29 mouse cellular contexts compared by ENCODE assay signal in genomic region chr7:43511707-43512478, GRCm38 (mm10). TPM values are rescaled to one million over a fixed set of nuclear protein-coding genes. Genes with fewer than 3 reads are reported as not detected.
DNase-seq lines count a peak whose midpoint lies in the region; ATAC-seq lines count a peak whose summit lies in the region.
"Had no signal": no experiment of that assay in that cellular context is flagged by ENCODE, and none has a peak within 500 bp of the region (broad histone marks: within the 10 kb centered on the region; RNA-seq: fewer than 3 reads in every experiment).

No protein-coding gene starts in this region.

- no peaks in the 10 kb centered on the region for H3K4me1 ChIP-seq in heart, embryonic 10.5 days
- H3K4me1 ChIP-seq: embryonic facial prominence, embryonic 13.5 days; embryonic facial prominence, embryonic 15.5 days; forebrain, embryonic 10.5 days; forebrain, embryonic 12.5 days had no signal

- DNase-seq in heart, embryonic 10.5 days (ENCODE audit: low spot score): peak; percentile 33
- DNase-seq in heart, adult 8-10 months (ENCODE audit: low spot score): no peak
- DNase-seq in large intestine, adult 2 months (ENCODE audit: low read depth, low spot score): peak; percentile 7
- DNase-seq in right cerebral cortex, adult 2 months (ENCODE audit: low spot score in 2 of 2): no peak
- DNase-seq in kidney, adult 11 months: no peak
- no peak for DNase-seq in lung, adult 18-20 months
- DNase-seq: adrenal gland, adult 2 months; adrenal gland, postnatal 10 days; adrenal gland, postnatal 25 days; cerebellum, adult 11 months; cerebellum, adult 18-20 months; cerebellum, adult 9-10 months; cerebellum, postnatal 10 days; cerebellum, postnatal 25 days; embryo, embryonic 11 days had no signal

- H3K27me3 ChIP-seq in heart, embryonic 10.5 days (ENCODE audit: insufficient read depth, poor library complexity, severe bottlenecking): no peaks in the 10 kb centered on the region
- H3K27me3 ChIP-seq: embryonic facial prominence, embryonic 13.5 days; embryonic facial prominence, embryonic 15.5 days; forebrain, embryonic 12.5 days had no signal

- WGBS in heart, embryonic 10.5 days: 59% methylated on average over 4 of the region's 4 CpGs
- WGBS in large intestine, adult 2 months: 20% methylated on average over 4 of the region's 4 CpGs

- H3K4me3 ChIP-seq in heart, embryonic 10.5 days: no peak overlapping the region
- H3K4me3 ChIP-seq: embryonic facial prominence, embryonic 13.5 days; embryonic facial prominence, embryonic 15.5 days; erythroblast, embryonic 14.5 days; forebrain, embryonic 10.5 days; forebrain, embryonic 12.5 days had no signal

- H3K27ac ChIP-seq in heart, embryonic 10.5 days: no peak overlapping the region
- H3K27ac ChIP-seq: embryonic facial prominence, embryonic 13.5 days; embryonic facial prominence, embryonic 15.5 days; forebrain, embryonic 10.5 days; forebrain, embryonic 12.5 days had no signal

- no peaks in the 10 kb centered on the region for H3K9me3 ChIP-seq in heart, embryonic 10.5 days
- H3K9me3 ChIP-seq: embryonic facial prominence, embryonic 13.5 days; embryonic facial prominence, embryonic 15.5 days; forebrain, embryonic 10.5 days; forebrain, embryonic 12.5 days had no signal

- ATAC-seq in granulocyte monocyte progenitor cell, adult 5-6 weeks (replicated peaks; ENCODE audit: poor library complexity, severe bottlenecking): peak; percentile 78
- peak; percentile 57 for ATAC-seq in megakaryocyte progenitor cell, adult 5-6 weeks (replicated peaks; ENCODE audit: poor library complexity)
- ATAC-seq: forebrain, embryonic 14.5 days; forebrain, embryonic 16.5 days had no signal

- no peaks in the 10 kb centered on the region for H3K36me3 ChIP-seq in heart, embryonic 10.5 days
- H3K36me3 ChIP-seq: embryonic facial prominence, embryonic 13.5 days; embryonic facial prominence, embryonic 15.5 days; forebrain, embryonic 10.5 days; forebrain, embryonic 12.5 days had no signal

RNA-seq across cellular contexts. Expression of gene 4931406B18Rik, which starts 6.2 kb away (rescaled TPM):
- not detected in 2 replicates for polyA plus RNA-seq in heart, embryonic 10.5 days (2016; fragmentation: Nextera tagmentation; extraction: Ambion mirVana)
- total RNA-seq in heart, adult 8-10 months (2022): not detected
- total RNA-seq in granulocyte monocyte progenitor cell, adult 5-6 weeks (2014; fragmentation: Nextera tagmentation): not detected in 2 replicates
- not detected in 2 replicates for total RNA-seq in granulocyte monocyte progenitor cell, adult 5-6 weeks (2017)
- polyA plus RNA-seq in large intestine, adult 2 months (2012; rRNA removed): not detected in 2 replicates
- total RNA-seq in megakaryocyte progenitor cell, adult 5-6 weeks (2015): not detected in 2 replicates
- total RNA-seq in megakaryocyte progenitor cell, adult 5-6 weeks (2017): not detected in 2 replicates
- total RNA-seq: adrenal gland, adult 2 months; adrenal gland, postnatal 10 days; adrenal gland, postnatal 25 days; adrenal gland, postnatal 4 days; ES-E14; MEL had no signal
- polyA plus RNA-seq: adrenal gland, adult 2 months; C2C12; embryonic facial prominence, embryonic 11.5 days; embryonic facial prominence, embryonic 13.5 days; embryonic facial prominence, embryonic 15.5 days; erythroblast, embryonic 14.5 days; forebrain, embryonic 10.5 days; forebrain, embryonic 12.5 days; forebrain, embryonic 14.5 days; forebrain, embryonic 16.5 days had no signal

RNA-seq across cellular contexts. Expression of gene Iglon5, which starts 22.0 kb away (rescaled TPM):
- 0.20 TPM in 1 of 2 replicates, not detected in the other for polyA plus RNA-seq in heart, embryonic 10.5 days (2016; fragmentation: Nextera tagmentation; extraction: Ambion mirVana)
- under 1 TPM; 0.09 to 0.38 (median 0.24) TPM for total RNA-seq in heart, adult 8-10 months (2022)
- total RNA-seq in granulocyte monocyte progenitor cell, adult 5-6 weeks (2014; fragmentation: Nextera tagmentation): not detected in 2 replicates
- not detected in 2 replicates for total RNA-seq in granulocyte monocyte progenitor cell, adult 5-6 weeks (2017)
- 1.2 and 1.8 TPM in 2 replicates for polyA plus RNA-seq in large intestine, adult 2 months (2012; rRNA removed)
- total RNA-seq in megakaryocyte progenitor cell, adult 5-6 weeks (2015): not detected in 2 replicates
- total RNA-seq in megakaryocyte progenitor cell, adult 5-6 weeks (2017): not detected in 2 replicates
- total RNA-seq: MEL had no signal
- polyA plus RNA-seq: erythroblast, embryonic 14.5 days had no signal

RNA-seq across cellular contexts. Expression of gene Cd33, which starts 32.3 kb away (rescaled TPM):
- polyA plus RNA-seq in heart, embryonic 10.5 days (2016; fragmentation: Nextera tagmentation; extraction: Ambion mirVana): 0.34 and 0.37 TPM in 2 replicates
- 1 to 10 TPM; 1.6 to 3.1 (median 2.7) TPM for total RNA-seq in heart, adult 8-10 months (2022)
- 4.0 and 5.7 TPM in 2 replicates for total RNA-seq in granulocyte monocyte progenitor cell, adult 5-6 weeks (2014; fragmentation: Nextera tagmentation)
- total RNA-seq in granulocyte monocyte progenitor cell, adult 5-6 weeks (2017): 2.9 and 4.1 TPM in 2 replicates
- polyA plus RNA-seq in large intestine, adult 2 months (2012; rRNA removed): 2.2 and 5.0 TPM in 2 replicates
- 6.5 and 9.1 TPM in 2 replicates for total RNA-seq in megakaryocyte progenitor cell, adult 5-6 weeks (2015)
- total RNA-seq in megakaryocyte progenitor cell, adult 5-6 weeks (2017): 4.2 and 4.9 TPM in 2 replicates
- total RNA-seq: MEL had no signal
- polyA plus RNA-seq: erythroblast, embryonic 14.5 days had no signal

RNA-seq across cellular contexts. Expression of gene Vsig10l, which starts 48.9 kb away (rescaled TPM):
- 1.4 and 1.5 TPM in 2 replicates for polyA plus RNA-seq in heart, embryonic 10.5 days (2016; fragmentation: Nextera tagmentation; extraction: Ambion mirVana)
- total RNA-seq in heart, adult 8-10 months (2022): 1 to 10 TPM in 2 of 4 experiments, under 1 TPM in 2; 0.71 to 4.4 (median 1.6) TPM
- total RNA-seq in granulocyte monocyte progenitor cell, adult 5-6 weeks (2014; fragmentation: Nextera tagmentation): 5.9 and 10.4 TPM in 2 replicates
- total RNA-seq in granulocyte monocyte progenitor cell, adult 5-6 weeks (2017): 4.3 and 4.4 TPM in 2 replicates
- polyA plus RNA-seq in large intestine, adult 2 months (2012; rRNA removed): 2.0 and 2.2 TPM in 2 replicates
- total RNA-seq in megakaryocyte progenitor cell, adult 5-6 weeks (2015): 6.4 and 6.5 TPM in 2 replicates
- total RNA-seq in megakaryocyte progenitor cell, adult 5-6 weeks (2017): 4.6 and 6.1 TPM in 2 replicates

RNA-seq across cellular contexts. Expression of gene Zfp658, which starts 50.2 kb away (rescaled TPM):
- 1.4 and 2.1 TPM in 2 replicates for polyA plus RNA-seq in heart, embryonic 10.5 days (2016; fragmentation: Nextera tagmentation; extraction: Ambion mirVana)
- total RNA-seq in heart, adult 8-10 months (2022): 1 to 10 TPM in 1 of 4 experiments, under 1 TPM in 3; 0.66 to 1.1 (median 0.88) TPM
- 1.7 and 1.9 TPM in 2 replicates for total RNA-seq in granulocyte monocyte progenitor cell, adult 5-6 weeks (2014; fragmentation: Nextera tagmentation)
- total RNA-seq in granulocyte monocyte progenitor cell, adult 5-6 weeks (2017): 0.98 and 1.5 TPM in 2 replicates
- 0.83 and 1.3 TPM in 2 replicates for polyA plus RNA-seq in large intestine, adult 2 months (2012; rRNA removed)
- 0.54 and 1.1 TPM in 2 replicates for total RNA-seq in megakaryocyte progenitor cell, adult 5-6 weeks (2015)
- total RNA-seq in megakaryocyte progenitor cell, adult 5-6 weeks (2017): 1.0 and 2.1 TPM in 2 replicates
- total RNA-seq: MEL had no signal
- polyA plus RNA-seq: erythroblast, embryonic 14.5 days had no signal

Comparison
In these comparisons a context has a peak if more than half of its experiments do, and no peak if none do; other contexts are left out.
1. DNase-seq: peak in heart, embryonic 10.5 days (single experiment) and large intestine, adult 2 months (single experiment); none in heart, adult 8-10 months (single experiment), right cerebral cortex, adult 2 months (0 of 2), kidney, adult 11 months (single experiment) and lung, adult 18-20 months (0 of 2).